Mouse (Mus musculus) heart, embryonic 10.5 days (tissue): ENCODE results near the gene Arhgdia. TPM values are rescaled to one million over a fixed set of nuclear protein-coding genes. Genes with fewer than 3 reads are reported as not detected.

Experiments
- DNase-seq: peaks from one replicate; pipeline ENCODE4 v3.0.0-alpha.2; 2017; ENCODE audit warnings: low spot score
- H3K27ac ChIP-seq: fragments of 300-500 bp; sonication (generic); 2 replicates; pipeline ENCODE4 v1.5.1; 2016; ENCODE audit warnings: mild to moderate bottlenecking
- H3K27me3 ChIP-seq: fragments of 300-500 bp; sonication (generic); 2 replicates; pipeline ENCODE4 v1.6.1; 2016; ENCODE audit warnings: mild to moderate bottlenecking; ENCODE audit not compliant: poor library complexity, insufficient read depth, severe bottlenecking
- H3K36me3 ChIP-seq: fragments of 300-500 bp; sonication (generic); 2 replicates; pipeline ENCODE4 v1.6.1; 2016; ENCODE audit warnings: mild to moderate bottlenecking, moderate library complexity
- H3K4me1 ChIP-seq: fragments of 300-500 bp; sonication (generic); 2 replicates; pipeline ENCODE4 v1.6.1; 2016; ENCODE audit warnings: mild to moderate bottlenecking
- H3K4me3 ChIP-seq: fragments of 300-500 bp; sonication (generic); 2 replicates; pipeline ENCODE4 v1.5.1; 2016; ENCODE audit warnings: mild to moderate bottlenecking, moderate library complexity
- H3K9me3 ChIP-seq: fragments of 300-500 bp; sonication (generic); 2 replicates; pipeline ENCODE4 v1.6.1; 2016; ENCODE audit warnings: mild to moderate bottlenecking, moderate library complexity
- WGBS: fragments of 180-500 bp; shearing (Covaris S2); methylation state at CpG from one replicate; pipeline ENCODE4 v1.1.7; 2016; 5-methylcytosine and 5-hydroxymethylcytosine counted together
- microRNA-seq: library from miRNA; unstranded; fragments of <30 nt; microRNA quantifications from one replicate; pipeline ENCODE4, GENCODE M21; 2017
- polyA plus RNA-seq: library from polyadenylated mRNA; unstranded; fragments of >200 nt; fragmentation: Nextera tagmentation; extraction: Ambion mirVana; gene quantifications from 2 replicates; pipeline ENCODE4 v1.2.1, GENCODE M21; 2016

Gene Arhgdia
- polyA plus RNA-seq, 1 experiment from 2014 or later: 673 TPM

DNA sequence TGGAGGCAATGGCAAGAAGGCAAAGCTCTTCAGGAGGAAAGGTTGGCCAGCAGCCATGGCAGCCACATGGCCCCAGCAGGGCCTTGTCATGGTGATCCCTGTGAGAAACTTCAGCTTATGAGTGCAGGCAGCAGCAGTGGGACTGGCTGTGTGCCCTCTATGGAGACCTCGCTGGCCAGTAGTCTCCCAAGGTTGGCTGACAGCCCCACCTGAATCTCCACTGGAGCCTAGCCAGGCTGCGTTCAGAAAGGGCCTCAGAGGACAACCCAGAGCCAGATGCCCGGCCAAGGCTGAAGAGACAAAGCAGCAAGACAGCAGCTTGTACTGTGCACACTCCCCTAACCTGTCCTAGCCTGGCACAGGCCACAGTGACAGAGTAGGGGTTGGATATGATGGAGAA lies 42.9 kb downstream of the Arhgdia start:
- Histone ChIP-seq H3K4me1 (peaks cover 41% of the 10 kb centered on the region), H3K27me3 (peaks cover 50% of the 10 kb centered on the region), H3K27ac (peak overlapping the region; percentile 78), H3K9me3 (no peaks in the 10 kb centered on the region), H3K36me3 (peaks cover 17% of the 10 kb centered on the region), H3K4me3 (no peak overlapping the region; the same call in 1 of the 2 replicates)
- 78% methylated on average over 3 of the region's 3 CpGs for WGBS
- no peak for DNase-seq

DNA sequence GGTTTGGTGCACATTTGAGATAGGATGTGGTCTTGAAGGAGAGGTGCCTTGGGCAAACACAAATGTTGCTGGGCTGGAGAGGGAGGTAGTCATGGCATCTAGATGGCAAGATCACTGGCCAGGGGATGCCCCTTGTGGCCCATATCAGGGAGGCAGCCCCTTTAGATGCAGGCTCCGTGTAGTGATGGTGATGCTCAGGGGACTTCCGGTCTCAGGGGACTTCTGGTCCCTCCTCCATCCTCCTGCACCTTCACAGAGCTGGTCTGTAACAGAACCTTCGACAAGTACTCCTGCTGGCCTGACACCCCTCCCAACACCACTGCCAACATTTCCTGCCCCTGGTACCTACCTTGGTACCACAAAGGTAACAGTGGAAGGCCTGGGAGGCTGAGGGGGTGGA lies 45.6 kb downstream of the Arhgdia start:
- H3K27me3 ChIP-seq: peaks cover 77% of the 10 kb centered on the region
- H3K27ac ChIP-seq: no peak overlapping the region
- WGBS: 66% methylated on average over 3 of the region's 3 CpGs
- H3K4me3 ChIP-seq: no peak overlapping the region
- H3K36me3 ChIP-seq: no peaks in the 10 kb centered on the region
- DNase-seq: no peak
- H3K9me3 ChIP-seq: no peaks in the 10 kb centered on the region
- peaks cover 35% of the 10 kb centered on the region for H3K4me1 ChIP-seq

DNA sequence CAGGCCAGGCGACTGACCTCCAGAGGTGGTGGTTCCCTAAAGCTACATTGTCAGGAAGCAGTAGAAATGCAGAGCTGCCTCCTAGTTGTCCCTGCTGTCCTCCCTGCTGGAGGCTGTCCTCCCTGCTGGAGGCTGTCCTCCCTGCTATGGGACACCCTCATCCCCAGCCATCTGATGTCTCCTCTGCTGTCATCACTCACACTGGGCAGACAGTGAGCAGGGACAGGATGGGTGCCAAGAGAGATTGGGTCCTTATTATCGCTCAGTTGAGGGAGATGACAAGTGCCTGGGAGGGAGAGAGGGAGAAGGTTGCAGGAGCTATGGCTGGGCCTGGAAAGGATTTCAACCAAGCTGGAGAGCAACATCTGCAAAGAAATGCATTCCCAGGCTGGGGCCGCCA lies 46.3 kb downstream of the Arhgdia start:
- Histone ChIP-seq H3K9me3 (no peaks in the 10 kb centered on the region), H3K27ac (no peak overlapping the region), H3K27me3 (peaks cover 83% of the 10 kb centered on the region), H3K4me1 (peaks cover 40% of the 10 kb centered on the region), H3K36me3 (no peaks in the 10 kb centered on the region), H3K4me3 (no peak overlapping the region)
- no peak for DNase-seq
- WGBS: 60% methylated on average over 3 of the region's 3 CpGs

DNA sequence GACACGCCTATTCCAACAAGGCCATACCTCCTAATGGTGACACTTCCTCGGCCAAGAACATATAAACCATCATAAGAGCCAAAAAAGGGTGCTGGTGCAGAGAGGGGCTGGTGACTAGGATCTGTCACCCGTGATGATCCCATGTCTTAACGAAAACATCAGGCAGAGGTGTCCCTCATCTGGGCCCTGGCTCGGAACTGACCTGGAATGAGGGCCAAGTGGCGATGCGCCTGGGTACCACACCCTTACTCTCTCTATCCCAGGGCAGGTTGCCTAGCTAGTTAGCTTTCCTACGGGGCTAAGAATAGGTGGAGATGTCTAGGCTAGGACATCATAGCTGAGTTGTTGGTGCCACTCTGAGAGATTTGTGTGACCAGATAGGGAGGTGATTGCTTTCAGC lies 47.3 kb downstream of the Arhgdia start:
- H3K9me3 ChIP-seq: no peaks in the 10 kb centered on the region
- peaks cover 94% of the 10 kb centered on the region for H3K27me3 ChIP-seq
- no peaks in the 10 kb centered on the region for H3K36me3 ChIP-seq
- 82% methylated on average over 8 of the region's 8 CpGs for WGBS
- H3K4me3 ChIP-seq: no peak overlapping the region
- no peak for DNase-seq
- H3K4me1 ChIP-seq: peaks cover 32% of the 10 kb centered on the region
- no peak overlapping the region; the same call in 1 of the 2 replicates for H3K27ac ChIP-seq

DNA sequence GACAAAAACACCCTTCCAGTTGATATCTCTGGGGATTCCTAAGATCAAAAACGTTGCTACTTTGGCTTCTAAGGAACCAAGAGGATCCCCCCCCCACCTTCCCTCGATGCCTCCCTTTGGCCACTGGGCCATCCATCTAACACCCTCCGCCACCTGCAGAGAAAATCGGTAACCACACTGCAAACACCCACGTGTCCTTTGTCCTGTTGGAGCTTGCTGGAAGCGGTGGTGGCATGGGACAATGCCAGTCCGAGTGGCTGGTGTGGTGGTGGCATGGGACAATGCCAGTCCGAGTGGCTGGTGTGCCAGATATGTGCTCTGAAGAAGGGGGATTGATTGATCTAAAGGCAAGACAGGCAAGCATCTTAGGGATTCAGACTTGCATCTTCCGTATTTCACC lies 49.8 kb downstream of the Arhgdia start:
- DNase-seq: no peak
- WGBS: 30% methylated on average over 9 of the region's 9 CpGs
- peak overlapping the region; percentile 59 for H3K4me3 ChIP-seq

DNA sequence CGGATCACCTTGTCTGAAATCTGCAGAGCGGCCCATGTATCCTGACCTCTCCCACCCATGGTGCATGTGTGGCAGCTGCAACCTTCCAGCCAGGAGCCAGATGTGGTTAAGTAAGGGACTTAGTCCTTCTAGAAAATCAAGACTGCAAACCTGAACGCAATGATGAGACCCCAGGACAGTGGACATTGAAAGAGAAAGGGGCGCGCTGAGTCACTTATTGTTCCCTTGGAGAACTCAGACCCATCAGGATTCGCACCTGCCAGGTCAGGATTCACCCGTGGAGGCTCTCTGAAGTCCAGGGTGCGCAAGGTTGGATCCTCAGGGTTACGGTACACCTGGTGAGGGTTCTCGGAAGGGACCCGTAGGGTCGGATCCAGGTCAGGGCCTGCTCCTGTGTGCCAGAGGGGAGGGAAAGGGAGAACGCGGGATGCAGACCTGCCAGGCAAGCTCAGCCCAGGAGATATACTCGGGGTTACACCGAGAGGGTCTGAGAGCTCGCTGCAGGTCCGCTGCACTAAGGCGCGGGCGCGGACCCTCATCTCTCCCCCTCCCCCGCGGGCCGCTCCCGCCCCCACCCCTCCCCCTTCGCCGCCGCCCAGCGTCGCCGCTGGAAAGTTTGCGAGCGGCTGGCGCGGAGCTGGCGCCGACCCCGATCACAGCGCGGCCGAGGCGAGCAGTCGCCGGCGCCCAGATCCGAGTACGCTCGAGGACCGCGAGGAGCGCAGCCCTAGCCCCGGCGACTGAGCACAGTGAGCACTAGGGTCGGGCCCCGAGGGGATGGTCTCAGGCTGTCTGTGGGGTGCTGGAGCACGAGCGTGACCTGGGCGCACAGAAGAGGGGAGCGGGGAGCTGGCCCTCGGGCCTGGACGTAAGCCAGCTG lies 51.1 kb downstream of the Arhgdia start, which contains the start of gene Gcgr:
Gene Gcgr (plus strand): TSS at position 615 of the 880 bp plus-strand sequence.
- Histone ChIP-seq H3K9me3 (no peaks in the 10 kb centered on the region), H3K27ac (peak within 1 kb of the TSS; percentile 68), H3K36me3 (no peaks in the 10 kb centered on the region), H3K4me1 (peaks cover 21% of the 10 kb centered on the region), H3K27me3 (peaks cover 81% of the 10 kb centered on the region), H3K4me3 (peak within 1 kb of the TSS; percentile 59)
- no peak for DNase-seq
- 6% methylated on average over 61 of the region's 62 CpGs for WGBS

More for the DNA sequence above, 49.8 kb downstream of the Arhgdia start:
- Histone ChIP-seq H3K9me3 (no peaks in the 10 kb centered on the region), H3K27me3 (peaks cover 92% of the 10 kb centered on the region), H3K4me1 (peaks cover 22% of the 10 kb centered on the region), H3K27ac (no peak overlapping the region), H3K36me3 (no peaks in the 10 kb centered on the region)

DNA sequence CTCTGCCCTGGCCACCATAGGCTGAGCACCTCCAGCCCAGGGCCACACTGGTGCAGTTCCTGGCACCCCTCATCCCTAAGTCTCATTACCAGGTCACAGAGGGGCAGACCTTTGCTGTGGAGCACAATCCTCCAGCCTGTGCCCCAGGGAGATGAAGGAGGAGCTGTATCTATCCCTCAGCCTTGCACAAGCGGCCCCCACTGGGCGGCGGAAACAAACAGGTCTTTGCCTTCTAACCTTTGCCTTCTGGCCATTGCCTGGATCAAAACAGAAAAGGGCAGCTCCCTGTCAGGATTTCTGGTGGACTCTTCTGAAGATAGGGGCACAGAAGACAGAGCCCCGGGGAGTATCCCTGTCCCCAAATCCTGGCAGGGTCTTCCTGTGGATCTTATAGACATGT lies 52.5 kb downstream of the Arhgdia start:
- H3K27ac ChIP-seq: no peak overlapping the region
- no peak for DNase-seq
- H3K27me3 ChIP-seq: peaks cover 67% of the 10 kb centered on the region
- H3K9me3 ChIP-seq: no peaks in the 10 kb centered on the region
- no peaks in the 10 kb centered on the region for H3K36me3 ChIP-seq
- WGBS: 48% methylated on average over 4 of the region's 4 CpGs
- H3K4me3 ChIP-seq: no peak overlapping the region
- peaks cover 15% of the 10 kb centered on the region for H3K4me1 ChIP-seq

Small RNAs within 50 kb of the gene (microRNA-seq; reads per million reads assigned to microRNA genes)
- 1.3 reads per million for gene Mir6936

Other genes starting within 250 kb of the Arhgdia start
- gene Actg1, start 233.1 kb downstream of the Arhgdia start, polyA plus RNA-seq: 1,513 and 2,033 TPM in 2 replicates
- 0.25 and 0.49 TPM in 2 replicates for gene Fscn2, start 220.1 kb downstream of the Arhgdia start, polyA plus RNA-seq
- 32.5 and 35.9 TPM in 2 replicates for gene Faap100, start 202.9 kb downstream of the Arhgdia start, polyA plus RNA-seq
- 43.0 and 49.6 TPM in 2 replicates for gene Nploc4, start 143.9 kb downstream of the Arhgdia start, polyA plus RNA-seq
- gene Tspan10, start 139.0 kb downstream of the Arhgdia start, polyA plus RNA-seq: not detected in 2 replicates
- 0.44 TPM in 1 of 2 replicates, not detected in the other for gene Pde6g, start 128.1 kb downstream of the Arhgdia start, polyA plus RNA-seq
- gene Oxld1, start 123.6 kb downstream of the Arhgdia start, polyA plus RNA-seq: 16.7 and 17.6 TPM in 2 replicates
- 27.0 and 36.1 TPM in 2 replicates for gene Ccdc137, start 123.5 kb downstream of the Arhgdia start, polyA plus RNA-seq
- 46.0 and 52.2 TPM in 2 replicates for gene Arl16, start 114.0 kb downstream of the Arhgdia start, polyA plus RNA-seq
- 259 and 270 TPM in 2 replicates for gene Mrpl12, start 97.0 kb downstream of the Arhgdia start, polyA plus RNA-seq
- gene Slc25a10, start 89.8 kb downstream of the Arhgdia start, polyA plus RNA-seq: 55.6 and 56.6 TPM in 2 replicates
- 0.26 and 2.2 TPM in 2 replicates for gene Gcgr, start 50.9 kb downstream of the Arhgdia start, polyA plus RNA-seq
- gene Mcrip1, start 31.9 kb downstream of the Arhgdia start, polyA plus RNA-seq: 153 and 186 TPM in 2 replicates
- gene Ppp1r27, start 30.5 kb downstream of the Arhgdia start, polyA plus RNA-seq: not detected in 2 replicates
- 550 and 670 TPM in 2 replicates for gene P4hb, start 8.4 kb downstream of the Arhgdia start, polyA plus RNA-seq
- gene Alyref, start 16.7 kb upstream of the Arhgdia start, polyA plus RNA-seq: 365 and 444 TPM in 2 replicates
- 186 and 201 TPM in 2 replicates for gene Anapc11, start 16.8 kb upstream of the Arhgdia start, polyA plus RNA-seq
- gene Npb, start 26.9 kb upstream of the Arhgdia start, polyA plus RNA-seq: 4.8 and 7.0 TPM in 2 replicates
- gene Pcyt2, start 36.3 kb upstream of the Arhgdia start, polyA plus RNA-seq: 119 and 130 TPM in 2 replicates
- 25.6 and 29.5 TPM in 2 replicates for gene Sirt7, start 43.6 kb upstream of the Arhgdia start, polyA plus RNA-seq
- gene Mafg, start 52.0 kb upstream of the Arhgdia start, polyA plus RNA-seq: 22.7 and 28.2 TPM in 2 replicates
- 28.5 and 29.9 TPM in 2 replicates for gene Pycr1, start 62.1 kb upstream of the Arhgdia start, polyA plus RNA-seq
- 6.7 and 9.3 TPM in 2 replicates for gene Myadml2, start 66.5 kb upstream of the Arhgdia start, polyA plus RNA-seq
- gene Notum, start 79.6 kb upstream of the Arhgdia start, polyA plus RNA-seq: 1.6 and 5.8 TPM in 2 replicates
- 127 and 134 TPM in 2 replicates for gene Aspscr1, start 91.3 kb upstream of the Arhgdia start, polyA plus RNA-seq
- gene Cenpx, start 132.1 kb upstream of the Arhgdia start, polyA plus RNA-seq: 124 and 136 TPM in 2 replicates
- gene Lrrc45, start 132.3 kb upstream of the Arhgdia start, polyA plus RNA-seq: 31.7 and 43.6 TPM in 2 replicates
- gene Rac3, start 139.8 kb upstream of the Arhgdia start, polyA plus RNA-seq: 6.9 and 13.8 TPM in 2 replicates
- 8.8 and 10.6 TPM in 2 replicates for gene Dcxr, start 145.7 kb upstream of the Arhgdia start, polyA plus RNA-seq
- 1.1 and 1.3 TPM in 2 replicates for gene Cbr2, start 150.5 kb upstream of the Arhgdia start, polyA plus RNA-seq
- 6.4 and 7.7 TPM in 2 replicates for gene Hmga1b, start 181.2 kb upstream of the Arhgdia start, polyA plus RNA-seq
- gene Rfng, start 202.6 kb upstream of the Arhgdia start, polyA plus RNA-seq: 28.4 and 30.4 TPM in 2 replicates
- gene Gps1, start 202.6 kb upstream of the Arhgdia start, polyA plus RNA-seq: 184 and 208 TPM in 2 replicates
- 70.5 and 88.8 TPM in 2 replicates for gene Dus1l, start 214.8 kb upstream of the Arhgdia start, polyA plus RNA-seq
- gene Fasn, start 242.9 kb upstream of the Arhgdia start, polyA plus RNA-seq: 55.2 and 74.9 TPM in 2 replicates